Mouse (Mus musculus) midbrain, postnatal 0 days (tissue): Measurements from ENCODE around the gene Vps37c. TPM values are rescaled to one million over a fixed set of nuclear protein-coding genes. Genes with fewer than 3 reads are reported as not detected.

Experiments
- ATAC-seq: fragments of 200-750 bp; cut with Nextera tagmentation; 2 replicates; pipeline ENCODE4 v1.8.0; 2017; ENCODE audit warnings: moderate number of reproducible peaks, mild to moderate bottlenecking, moderate TSS enrichment, moderate library complexity; ENCODE audit not compliant: low FRiP score
- DNase-seq: peaks from one replicate; pipeline ENCODE4 v3.0.0-alpha.2; 2015; ENCODE audit warnings: low spot score
- H3K27ac ChIP-seq: fragments of 300-500 bp; sonication (generic); 2 replicates; pipeline ENCODE4 v1.5.1; 2014; ENCODE audit warnings: low read depth, mild to moderate bottlenecking, low read length, mixed read lengths
- H3K27me3 ChIP-seq: fragments of 300-500 bp; sonication (generic); 2 replicates; pipeline ENCODE4 v1.6.1; 2014; ENCODE audit warnings: low read length, control low read depth, mixed read lengths; ENCODE audit not compliant: insufficient read depth
- H3K36me3 ChIP-seq: fragments of 300-500 bp; sonication (generic); 2 replicates; pipeline ENCODE4 v1.6.1; 2014; ENCODE audit warnings: low read length, control low read depth, mixed read lengths; ENCODE audit not compliant: insufficient read depth
- H3K4me1 ChIP-seq: fragments of 300-500 bp; sonication (generic); 2 replicates; pipeline ENCODE4 v1.6.1; 2014; ENCODE audit warnings: mild to moderate bottlenecking, control low read depth, antibody characterized with exemption, low read length, mixed read lengths; ENCODE audit not compliant: insufficient read depth
- H3K4me2 ChIP-seq: fragments of 300-500 bp; sonication (generic); 2 replicates; pipeline ENCODE4 v1.6.1; 2014; ENCODE audit warnings: low read depth, mild to moderate bottlenecking, low read length, mixed read lengths; ENCODE audit not compliant: poor library complexity, severe bottlenecking
- H3K4me3 ChIP-seq: fragments of 300-500 bp; sonication (generic); 2 replicates; pipeline ENCODE4 v1.5.1; 2014; ENCODE audit warnings: low read depth, mild to moderate bottlenecking, low read length, moderate library complexity
- H3K9ac ChIP-seq: fragments of 300-500 bp; sonication (generic); replicated peaks from 2 replicates; pipeline ENCODE4 v1.6.1; 2014; ENCODE audit warnings: mild to moderate bottlenecking, low read length, moderate library complexity, mixed read lengths; ENCODE audit not compliant: poor library complexity, severe bottlenecking
- H3K9me3 ChIP-seq: fragments of 300-500 bp; sonication (generic); 2 replicates; pipeline ENCODE4 v1.6.1; 2016; ENCODE audit warnings: low read length, control low read depth
- CTCF ChIP-seq: IDR thresholded peaks from 2 replicates; pipeline ENCODE4 v1.5.1; 2016; ENCODE audit warnings: antibody characterized with exemption, mild to moderate bottlenecking
- WGBS: fragments of 180-500 bp; shearing (Covaris S2); extraction: QIAGEN DNeasy Blood & Tissue Kit; methylation state at CpG from one replicate; pipeline ENCODE4 v1.1.7; 2014; 5-methylcytosine and 5-hydroxymethylcytosine counted together
- polyA plus RNA-seq: library from polyadenylated mRNA; unstranded; fragments of >200 nt; fragmentation: Nextera tagmentation; extraction: Ambion mirVana; gene quantifications from 2 replicates; pipeline ENCODE4 v1.2.1, GENCODE M21; 2015
- total RNA-seq: library from RNA; depleted of rRNA; stranded (reverse); fragments of >200 nt; gene quantifications from 2 replicates; pipeline ENCODE4 v1.2.3, GENCODE M21; 2014

Vps37c gene
- total and polyA plus RNA-seq, 2 experiments from 2014 or later: 17.5 to 22.9 TPM

DNA sequence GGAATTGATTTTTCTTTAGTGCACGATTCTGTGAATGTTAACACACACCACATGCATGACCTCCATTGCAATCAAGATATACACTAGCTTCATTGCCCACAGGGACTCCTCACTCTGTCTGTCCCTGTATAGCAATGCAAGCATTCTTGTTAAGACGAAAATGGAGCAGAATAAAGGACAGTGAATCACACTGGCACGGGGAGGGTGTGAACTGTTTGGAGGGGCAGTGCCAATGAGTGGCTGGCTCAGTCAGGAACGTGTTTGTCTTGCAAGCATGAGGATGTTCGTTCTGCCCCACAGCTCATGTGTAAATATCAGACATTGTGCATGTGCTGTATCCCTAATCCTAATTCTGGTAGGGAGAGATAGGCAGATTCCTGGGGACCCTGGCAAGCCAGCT, 41.9 kb downstream of the Vps37c start:
- TF ChIP-seq CTCF: no peak
- WGBS: 68% methylated on average over 5 of the region's 5 CpGs
- DNase-seq (no peak), ATAC-seq (no peak)
- Histone ChIP-seq H3K4me2 (no peak overlapping the region), H3K9me3 (no peaks in the 10 kb centered on the region), H3K36me3 (no peaks in the 10 kb centered on the region), H3K27ac (no peak overlapping the region), H3K9ac (no peak overlapping the region), H3K4me3 (no peak overlapping the region), H3K27me3 (no peaks in the 10 kb centered on the region), H3K4me1 (no peaks in the 10 kb centered on the region)

DNA sequence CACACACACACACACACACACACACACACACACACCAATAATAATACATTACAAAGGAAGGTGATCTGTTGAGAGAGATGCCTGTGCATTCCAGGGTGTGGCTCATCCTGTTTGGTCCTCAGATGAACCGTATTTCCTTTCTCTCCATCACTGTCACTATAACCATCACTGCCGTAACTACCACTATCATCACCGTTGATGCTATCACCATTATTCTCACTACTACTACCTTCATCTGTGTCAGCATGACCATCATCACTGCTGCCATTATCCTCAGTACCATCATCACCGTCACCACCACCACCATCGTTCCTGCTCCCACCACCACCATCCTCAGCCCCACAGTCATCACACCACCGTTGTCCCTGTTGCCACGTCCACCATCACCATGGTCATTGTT, 43.4 kb downstream of the Vps37c start:
- no peak overlapping the region for H3K27ac ChIP-seq
- H3K36me3 ChIP-seq: no peaks in the 10 kb centered on the region
- no peak overlapping the region for H3K4me3 ChIP-seq
- H3K9ac ChIP-seq: no peak overlapping the region
- ATAC-seq (no peak), DNase-seq (no peak)
- H3K4me1 ChIP-seq: no peaks in the 10 kb centered on the region
- no peaks in the 10 kb centered on the region for H3K9me3 ChIP-seq
- 97% methylated on average over 7 of the region's 7 CpGs for WGBS
- no peak overlapping the region for H3K4me2 ChIP-seq
- no peaks in the 10 kb centered on the region for H3K27me3 ChIP-seq
- no peak for TF ChIP-seq CTCF

DNA sequence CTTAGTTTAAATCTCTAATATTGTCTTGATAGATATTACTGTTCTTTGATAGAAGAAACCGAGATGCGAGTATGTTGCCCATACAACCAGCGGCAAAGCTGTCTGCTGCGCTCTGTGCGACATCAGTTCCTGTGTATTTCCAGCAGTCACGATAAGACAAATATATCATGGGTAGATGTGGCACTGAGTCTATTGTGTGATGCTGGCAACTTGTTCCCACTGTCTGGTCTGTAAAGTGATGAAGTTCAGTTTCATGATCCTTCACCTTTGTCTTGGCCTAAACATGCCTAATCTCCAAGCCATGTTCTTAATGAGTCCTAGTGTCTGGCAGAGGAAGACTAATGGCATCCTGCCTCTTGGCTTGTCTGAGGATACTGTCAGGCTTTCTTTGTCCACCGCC, 44.2 kb downstream of the Vps37c start:
- H3K36me3 ChIP-seq: no peaks in the 10 kb centered on the region
- H3K27me3 ChIP-seq: no peaks in the 10 kb centered on the region
- H3K4me3 ChIP-seq: no peak overlapping the region
- H3K4me2 ChIP-seq: no peak overlapping the region
- ATAC-seq (no peak), DNase-seq (no peak)
- 96% methylated on average over 7 of the region's 7 CpGs for WGBS
- no peaks in the 10 kb centered on the region for H3K4me1 ChIP-seq
- no peak for TF ChIP-seq CTCF
- H3K9me3 ChIP-seq: no peaks in the 10 kb centered on the region
- no peak overlapping the region for H3K9ac ChIP-seq
- no peak overlapping the region for H3K27ac ChIP-seq

DNA sequence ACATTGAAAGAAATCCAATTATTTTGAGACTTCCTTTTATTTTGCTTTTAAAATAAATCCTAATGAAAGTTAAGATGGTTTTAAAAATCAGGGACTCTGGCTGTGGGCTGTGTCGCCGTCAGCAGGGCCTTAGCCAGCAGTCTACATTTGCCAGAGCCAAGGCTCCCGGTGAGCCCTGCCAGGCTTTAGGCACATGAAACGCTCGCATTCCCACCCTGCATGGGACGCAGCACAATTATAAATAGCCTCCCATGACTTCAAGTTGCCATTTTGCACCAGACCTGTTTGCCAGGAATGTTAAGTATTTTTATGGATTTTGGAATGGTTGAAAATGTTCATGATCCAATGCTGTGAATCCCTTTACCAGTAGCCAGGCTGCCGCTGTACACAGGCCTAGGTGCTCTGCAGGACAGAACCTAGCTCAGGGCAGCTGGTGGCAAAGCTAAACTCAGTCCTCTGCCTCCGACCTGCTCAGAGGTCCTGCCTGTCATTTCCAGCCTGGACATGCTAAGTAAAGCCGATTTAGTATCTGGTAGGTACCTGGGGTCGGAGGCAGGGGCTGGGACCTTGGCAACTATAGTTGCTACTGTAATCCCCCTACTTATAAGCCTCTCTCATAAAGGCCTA, 45.1 kb downstream of the Vps37c start:
- ATAC-seq: no peak
- H3K36me3 ChIP-seq: no peaks in the 10 kb centered on the region
- H3K4me3 ChIP-seq: no peak overlapping the region
- WGBS: 82% methylated on average over 10 of the region's 10 CpGs
- H3K9me3 ChIP-seq: no peaks in the 10 kb centered on the region
- no peak overlapping the region for H3K27ac ChIP-seq
- DNase-seq: no peak
- TF ChIP-seq CTCF: no peak
- H3K27me3 ChIP-seq: no peaks in the 10 kb centered on the region
- H3K9ac ChIP-seq: no peak overlapping the region
- H3K4me2 ChIP-seq: no peak overlapping the region
- H3K4me1 ChIP-seq: no peaks in the 10 kb centered on the region

DNA sequence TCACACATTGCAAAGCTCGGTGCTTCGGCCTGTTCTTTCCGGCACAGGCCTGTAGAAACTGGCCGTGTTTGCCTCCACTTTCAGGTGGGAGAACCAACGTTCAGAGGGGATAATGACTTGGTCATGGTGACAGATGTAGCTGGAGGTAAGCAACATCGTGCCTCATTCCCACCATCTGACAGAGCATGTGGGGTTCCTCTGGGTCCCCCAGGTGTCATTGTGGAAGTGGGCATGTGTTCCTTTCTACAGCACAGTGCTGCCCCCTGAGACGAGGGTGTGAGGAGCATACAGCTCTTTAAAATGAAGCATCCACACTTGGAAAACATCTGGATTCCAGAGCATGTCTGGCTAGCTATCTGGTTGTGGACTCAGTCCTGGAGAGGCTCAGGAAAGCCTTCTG, 46.0 kb downstream of the Vps37c start:
- H3K4me1 ChIP-seq: no peaks in the 10 kb centered on the region
- ATAC-seq (no peak), DNase-seq (no peak)
- H3K27ac ChIP-seq: no peak overlapping the region
- no peak for TF ChIP-seq CTCF
- no peaks in the 10 kb centered on the region for H3K36me3 ChIP-seq
- H3K9ac ChIP-seq: no peak overlapping the region
- H3K27me3 ChIP-seq: no peaks in the 10 kb centered on the region
- no peaks in the 10 kb centered on the region for H3K9me3 ChIP-seq
- H3K4me2 ChIP-seq: no peak overlapping the region
- no peak overlapping the region for H3K4me3 ChIP-seq
- WGBS: 83% methylated on average over 7 of the region's 7 CpGs

DNA sequence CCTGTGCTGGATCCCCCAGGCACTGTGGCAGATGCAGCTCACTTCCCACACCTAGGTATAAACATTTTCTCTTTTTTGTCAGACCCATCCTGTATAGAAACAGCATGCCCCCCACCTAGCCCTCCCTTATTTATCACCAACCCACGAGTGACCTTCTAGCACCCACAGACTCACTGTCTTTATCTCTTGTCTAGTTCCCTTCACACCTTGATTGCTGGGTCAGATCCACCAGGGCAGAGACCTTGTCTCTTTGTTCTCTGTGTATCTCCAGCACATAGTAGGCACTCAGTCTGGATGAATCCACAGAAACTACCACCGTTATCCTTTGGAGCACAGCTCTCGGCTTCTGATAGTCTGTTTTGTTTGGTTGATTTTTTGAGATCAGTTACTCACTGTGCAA, 46.5 kb downstream of the Vps37c start:
- Histone ChIP-seq H3K27ac (no peak overlapping the region), H3K4me2 (no peak overlapping the region), H3K4me3 (no peak overlapping the region), H3K36me3 (no peaks in the 10 kb centered on the region), H3K9me3 (no peaks in the 10 kb centered on the region), H3K4me1 (no peaks in the 10 kb centered on the region), H3K27me3 (no peaks in the 10 kb centered on the region), H3K9ac (no peak overlapping the region)
- ATAC-seq: no peak
- no peak for DNase-seq
- WGBS: 96% methylated on average over 3 of the region's 3 CpGs
- no peak for TF ChIP-seq CTCF
